In the genomic region with DNA sequence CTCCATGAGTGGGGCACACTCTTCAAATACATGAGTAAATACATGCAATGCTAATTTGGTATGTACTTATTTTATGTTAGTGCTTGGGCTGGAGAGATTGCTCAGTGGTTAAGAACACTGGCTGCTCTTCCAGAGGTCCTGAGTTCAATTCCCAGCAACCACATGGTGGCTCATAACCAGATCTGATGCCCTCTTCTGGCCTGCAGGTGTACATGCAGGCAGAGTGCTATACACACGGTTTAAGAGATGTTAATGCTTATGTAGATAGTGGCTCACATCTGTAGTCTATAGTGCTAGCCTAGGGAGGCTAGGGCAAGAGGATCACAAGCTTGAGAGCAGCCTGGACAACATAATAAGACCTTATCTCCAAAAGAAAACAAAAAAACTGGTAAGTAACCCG, we compare ENCODE assay signal across 24 mouse cellular contexts. TPM values are rescaled to one million over a fixed set of nuclear protein-coding genes. Genes with fewer than 3 reads are reported as not detected.
DNase-seq lines count a peak whose midpoint lies in the region; ATAC-seq and TF ChIP-seq lines count a peak whose summit lies in the region.
"Had no signal": no experiment of that assay in that cellular context is flagged by ENCODE, and none has a peak within 500 bp of the region (broad histone marks: within the 10 kb centered on the region; RNA-seq: fewer than 3 reads in every experiment).

No protein-coding gene starts in this region.

- no peak for DNase-seq in hindbrain, postnatal 0 days (ENCODE audit: low spot score)
- no peak for DNase-seq in liver, embryonic 14.5 days (ENCODE audit: low read depth in 3 of 3, low spot score in 3 of 3)
- DNase-seq in ZHBTc4 (ENCODE audit: low read depth, low spot score), result peak; percentile 38
- no peak for DNase-seq in thymus, postnatal 10 days (ENCODE audit: low spot score in 2 of 2)
- DNase-seq: adrenal gland, postnatal 14 days; cerebellum, adult 8-10 months; gastrocnemius, postnatal 14 days; heart, adult 18-20 months; kidney, adult 9 months; kidney, postnatal 4 days; right cerebral cortex, postnatal 14 days had no signal

- no peak for TF ChIP-seq EP300 in liver, embryonic 14.5 days (IDR thresholded peaks at IDR 0.05; ENCODE audit: low read depth)

- H3K9me3 ChIP-seq in hindbrain, postnatal 0 days (ENCODE audit: low read length), result no peaks in the 10 kb centered on the region
- H3K9me3 ChIP-seq in hindbrain, embryonic 12.5 days (replicated peaks), result no peaks in the 10 kb centered on the region
- H3K9me3 ChIP-seq in liver, embryonic 14.5 days (ENCODE audit: control insufficient read depth, low read length), result no peaks in the 10 kb centered on the region
- H3K9me3 ChIP-seq in liver, embryonic 12.5 days (replicated peaks), result no peaks in the 10 kb centered on the region
- no peaks in the 10 kb centered on the region for H3K9me3 ChIP-seq in E14TG2a.4 (ENCODE audit: low read length)
- H3K9me3 ChIP-seq: embryonic facial prominence, embryonic 15.5 days; lung, embryonic 15.5 days had no signal

- no peak overlapping the region for H3K27ac ChIP-seq in hindbrain, postnatal 0 days
- no peak overlapping the region for H3K27ac ChIP-seq in hindbrain, embryonic 12.5 days
- no peak overlapping the region for H3K27ac ChIP-seq in liver, embryonic 14.5 days
- no peak overlapping the region for H3K27ac ChIP-seq in liver, embryonic 12.5 days
- H3K27ac ChIP-seq: embryonic facial prominence, embryonic 15.5 days; forebrain, embryonic 10.5 days; hindbrain, embryonic 13.5 days; left cerebral cortex, adult 2 months; lung, embryonic 15.5 days; macrophage; midbrain, embryonic 10.5 days had no signal

- H3K4me3 ChIP-seq in hindbrain, postnatal 0 days (ENCODE audit: low read length), result no peak overlapping the region
- H3K4me3 ChIP-seq in hindbrain, embryonic 12.5 days, result no peak overlapping the region
- no peak overlapping the region for H3K4me3 ChIP-seq in liver, embryonic 14.5 days (ENCODE audit: insufficient read depth in 1 of 2, low read depth in 2 of 2, low read length in 2 of 2)
- no peak overlapping the region for H3K4me3 ChIP-seq in liver, embryonic 12.5 days
- no peak overlapping the region for H3K4me3 ChIP-seq in E14TG2a.4 (replicated peaks; ENCODE audit: low read length)
- H3K4me3 ChIP-seq: embryonic facial prominence, embryonic 15.5 days; forebrain, embryonic 10.5 days; hindbrain, embryonic 13.5 days; left cerebral cortex, adult 2 months; lung, embryonic 15.5 days; midbrain, embryonic 10.5 days had no signal

- no peak overlapping the region for H3K4me2 ChIP-seq in hindbrain, postnatal 0 days (ENCODE audit: low read depth, low read length)
- H3K4me2 ChIP-seq in hindbrain, embryonic 12.5 days (replicated peaks), result no peak overlapping the region
- no peak overlapping the region for H3K4me2 ChIP-seq in liver, embryonic 14.5 days (ENCODE audit: low read depth)
- no peak overlapping the region for H3K4me2 ChIP-seq in liver, embryonic 12.5 days
- H3K4me2 ChIP-seq: embryonic facial prominence, embryonic 15.5 days; hindbrain, embryonic 13.5 days; lung, embryonic 15.5 days had no signal

- TF ChIP-seq CTCF in hindbrain, postnatal 0 days (IDR thresholded peaks at IDR 0.05; ENCODE audit: low read depth), result peak; percentile 7; the same call in 1 of the 2 replicates
- peak; percentile 57 for TF ChIP-seq CTCF in liver, embryonic 14.5 days (IDR thresholded peaks at IDR 0.05; ENCODE audit: low read depth)
- peak; percentile 36 for TF ChIP-seq CTCF in E14TG2a.4 (conservative IDR thresholded peaks at IDR 0.05; ENCODE audit: low read length)

- ATAC-seq in hindbrain, postnatal 0 days, result no peak
- ATAC-seq in hindbrain, embryonic 12.5 days (ENCODE audit: low FRiP score), result no peak
- ATAC-seq in liver, embryonic 14.5 days (ENCODE audit: insufficient read depth), result no peak
- ATAC-seq in liver, embryonic 12.5 days, result no peak
- ATAC-seq: CD4-positive, CD25-positive, alpha-beta regulatory T cell, adult 4 months; forebrain, embryonic 16.5 days; inflammation-experienced regulatory T-cells, adult 6 months had no signal

- 93% methylated on average over 2 of the region's 2 CpGs for WGBS in hindbrain, postnatal 0 days
- WGBS in hindbrain, embryonic 12.5 days, result 90% methylated on average over 2 of the region's 2 CpGs
- 73% methylated on average over 2 of the region's 2 CpGs for whole genome bisulfite sequencing in liver, embryonic 14.5 days (ENCODE audit: insufficient replicate concordance)
- 80% methylated on average over 2 of the region's 2 CpGs for WGBS in liver, embryonic 12.5 days (ENCODE audit: insufficient replicate concordance)

- H3K4me1 ChIP-seq in hindbrain, postnatal 0 days (ENCODE audit: insufficient read depth, low read length), result no peaks in the 10 kb centered on the region
- H3K4me1 ChIP-seq in hindbrain, embryonic 12.5 days, result no peaks in the 10 kb centered on the region
- no peaks in the 10 kb centered on the region for H3K4me1 ChIP-seq in liver, embryonic 14.5 days (replicated peaks; ENCODE audit: control insufficient read depth in 2 of 2, insufficient read depth in 2 of 2, low read length in 1 of 2)
- no peaks in the 10 kb centered on the region for H3K4me1 ChIP-seq in liver, embryonic 12.5 days
- H3K4me1 ChIP-seq in E14TG2a.4 (replicated peaks; ENCODE audit: low read depth, low read length), result peaks cover 21% of the 10 kb centered on the region
- H3K4me1 ChIP-seq: embryonic facial prominence, embryonic 15.5 days; forebrain, embryonic 10.5 days; hindbrain, embryonic 13.5 days; lung, embryonic 15.5 days; midbrain, embryonic 10.5 days had no signal

- no peaks in the 10 kb centered on the region for H3K27me3 ChIP-seq in hindbrain, postnatal 0 days (ENCODE audit: insufficient read depth, low read length)
- H3K27me3 ChIP-seq in hindbrain, embryonic 12.5 days, result no peaks in the 10 kb centered on the region
- no peaks in the 10 kb centered on the region for H3K27me3 ChIP-seq in liver, embryonic 14.5 days (ENCODE audit: control insufficient read depth, insufficient read depth, low read length)
- no peaks in the 10 kb centered on the region for H3K27me3 ChIP-seq in liver, embryonic 12.5 days (replicated peaks)
- H3K27me3 ChIP-seq in E14TG2a.4 (ENCODE audit: insufficient read depth, low read length), result no peaks in the 10 kb centered on the region
- H3K27me3 ChIP-seq: embryonic facial prominence, embryonic 15.5 days; hindbrain, embryonic 13.5 days; lung, embryonic 15.5 days had no signal

- peaks cover 46% of the 10 kb centered on the region for H3K36me3 ChIP-seq in hindbrain, postnatal 0 days (ENCODE audit: insufficient read depth, low read length)
- H3K36me3 ChIP-seq in hindbrain, embryonic 12.5 days, result peaks cover 73% of the 10 kb centered on the region
- peaks cover 83% of the 10 kb centered on the region for H3K36me3 ChIP-seq in liver, embryonic 14.5 days (replicated peaks; ENCODE audit: control insufficient read depth, insufficient read depth, low read depth)
- H3K36me3 ChIP-seq in liver, embryonic 12.5 days, result peaks cover 97% of the 10 kb centered on the region
- H3K36me3 ChIP-seq in E14TG2a.4 (ENCODE audit: insufficient read depth, low read length), result peaks cover 99% of the 10 kb centered on the region

- H3K9ac ChIP-seq in hindbrain, postnatal 0 days (replicated peaks; ENCODE audit: low read length), result no peak overlapping the region
- H3K9ac ChIP-seq in hindbrain, embryonic 12.5 days, result no peak overlapping the region
- no peak overlapping the region for H3K9ac ChIP-seq in liver, embryonic 14.5 days (replicated peaks)
- no peak overlapping the region for H3K9ac ChIP-seq in liver, embryonic 12.5 days
- H3K9ac ChIP-seq: embryonic facial prominence, embryonic 15.5 days; hindbrain, embryonic 13.5 days; lung, embryonic 15.5 days had no signal

RNA-seq across cellular contexts. Expression of a gene that starts 20.5 kb away (rescaled TPM):
- total RNA-seq in hindbrain, postnatal 0 days (2014; rRNA removed), result 57.9 and 74.2 TPM in 2 replicates
- polyA plus RNA-seq in hindbrain, postnatal 0 days (2015; fragmentation: Nextera tagmentation; extraction: Ambion mirVana), result 84.5 and 88.9 TPM in 2 replicates
- 147 and 151 TPM in 2 replicates for polyA plus RNA-seq in hindbrain, embryonic 12.5 days (2016; fragmentation: Nextera tagmentation; extraction: Ambion mirVana)
- polyA plus RNA-seq in liver, embryonic 14.5 days (2012; rRNA removed), result 39.8 and 50.3 TPM in 2 replicates
- 74.6 and 77.2 TPM in 2 replicates for polyA plus RNA-seq in liver, embryonic 14.5 days (2014; fragmentation: Nextera tagmentation; extraction: Ambion mirVana)
- 112 and 119 TPM in 2 replicates for polyA plus RNA-seq in liver, embryonic 12.5 days (2016; fragmentation: Nextera tagmentation; extraction: Ambion mirVana)

RNA-seq across cellular contexts. Expression of a gene that starts 20.7 kb away (rescaled TPM):
- total RNA-seq in hindbrain, postnatal 0 days (2014; rRNA removed), result 23.9 and 31.4 TPM in 2 replicates
- 93.2 and 101 TPM in 2 replicates for polyA plus RNA-seq in hindbrain, postnatal 0 days (2015; fragmentation: Nextera tagmentation; extraction: Ambion mirVana)
- polyA plus RNA-seq in hindbrain, embryonic 12.5 days (2016; fragmentation: Nextera tagmentation; extraction: Ambion mirVana), result 76.2 and 80.5 TPM in 2 replicates
- 10.8 and 17.1 TPM in 2 replicates for polyA plus RNA-seq in liver, embryonic 14.5 days (2012; rRNA removed)
- polyA plus RNA-seq in liver, embryonic 14.5 days (2014; fragmentation: Nextera tagmentation; extraction: Ambion mirVana), result 44.9 and 49.7 TPM in 2 replicates
- polyA plus RNA-seq in liver, embryonic 12.5 days (2016; fragmentation: Nextera tagmentation; extraction: Ambion mirVana), result 52.1 and 52.9 TPM in 2 replicates

Comparison
In these comparisons a context has a peak if more than half of its experiments do, and no peak if none do; other contexts are left out.
1. CTCF ChIP-seq: peak in every context shown above with its lines; median percentile 57 in liver, embryonic 14.5 days; 36 in E14TG2a.4; 7 in hindbrain, postnatal 0 days.